Mouse (Mus musculus) embryo, embryonic 10.5 days (tissue): ENCODE results near the gene Adap2.
"Not testable (repeated sequence)": the region's sequence is repeated elsewhere in the genome, so short reads cannot be mapped to it uniquely, and the experiment has no call there.

Source experiments
- DNase-seq: peaks from one replicate; pipeline ENCODE4 v3.0.0-alpha.2; 2015; ENCODE audit warnings: low spot score

The Adap2 gene

DNA sequence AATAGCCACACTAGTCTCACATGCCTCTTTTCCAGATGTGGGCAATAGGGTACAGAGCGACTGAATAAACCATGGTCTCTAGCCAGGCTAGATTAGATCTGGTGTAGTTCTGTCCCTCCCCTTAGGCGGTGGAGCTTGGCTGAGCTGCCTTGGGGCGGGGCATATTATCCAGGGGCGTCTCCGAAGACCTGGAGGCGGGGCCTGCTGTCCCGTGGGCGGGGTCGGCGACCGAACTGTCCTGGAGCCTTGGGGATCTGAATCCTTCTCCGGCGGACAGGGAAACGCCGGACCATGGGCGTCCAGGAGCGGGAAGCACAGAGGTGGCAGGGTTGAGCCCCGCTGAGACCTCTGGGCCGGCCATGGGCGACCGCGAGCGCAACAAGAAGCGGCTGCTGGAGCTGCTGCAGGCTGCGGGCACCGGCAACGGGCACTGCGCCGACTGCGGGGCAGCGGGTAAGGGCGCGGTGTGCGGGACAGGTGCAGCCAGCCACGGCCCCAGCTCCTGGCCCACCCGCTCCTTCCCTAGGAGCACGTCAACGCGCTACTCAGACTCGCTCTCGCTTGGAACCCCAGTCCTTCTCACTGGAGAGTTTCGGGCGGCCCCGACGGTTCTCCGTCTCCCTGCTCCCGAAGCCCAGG lies at the start of gene Adap2:
Adap2 (plus strand) TSS at position 249 of the 639 bp plus-strand sequence.
- DNase-seq = peak; percentile 88

GRCm38 (mm10) chr11:80104407-80104806 lies 49.5 kb upstream of the Adap2 start:
- no peak for DNase-seq

GRCm38 (mm10) chr11:80116411-80116810 lies 37.5 kb upstream of the Adap2 start:
- no peak for DNase-seq

DNA sequence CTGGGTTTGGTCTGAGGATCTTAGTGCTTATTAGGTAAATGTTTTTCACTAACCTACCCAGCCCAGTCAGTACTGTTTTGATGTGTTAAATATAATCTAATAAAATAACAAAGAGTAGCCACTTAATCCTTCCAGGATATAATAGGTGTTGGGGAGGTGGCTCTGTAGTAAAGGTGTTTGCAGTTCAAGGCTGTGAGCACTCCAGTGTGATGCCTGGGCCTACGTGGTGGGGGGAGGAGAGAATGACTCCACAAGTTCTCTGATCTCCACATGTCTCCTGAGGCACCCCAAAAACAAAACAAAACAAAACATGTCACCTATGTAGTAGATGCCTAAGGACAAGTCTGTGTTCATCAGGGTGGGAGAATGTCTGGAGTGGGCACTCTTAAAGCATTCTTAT lies 21.9 kb upstream of the Adap2 start:
- DNase-seq = no peak

- DNase-seq = no peak
These were observed 19.2 kb upstream of the Adap2 start for GRCm38 (mm10) chr11:80134744-80135143.

GRCm38 (mm10) chr11:80135954-80136683 lies 17.8 kb upstream of the Adap2 start:
- DNase-seq = no peak

GRCm38 (mm10) chr11:80136786-80137185 lies 17.1 kb upstream of the Adap2 start:
- DNase-seq = no peak

DNA sequence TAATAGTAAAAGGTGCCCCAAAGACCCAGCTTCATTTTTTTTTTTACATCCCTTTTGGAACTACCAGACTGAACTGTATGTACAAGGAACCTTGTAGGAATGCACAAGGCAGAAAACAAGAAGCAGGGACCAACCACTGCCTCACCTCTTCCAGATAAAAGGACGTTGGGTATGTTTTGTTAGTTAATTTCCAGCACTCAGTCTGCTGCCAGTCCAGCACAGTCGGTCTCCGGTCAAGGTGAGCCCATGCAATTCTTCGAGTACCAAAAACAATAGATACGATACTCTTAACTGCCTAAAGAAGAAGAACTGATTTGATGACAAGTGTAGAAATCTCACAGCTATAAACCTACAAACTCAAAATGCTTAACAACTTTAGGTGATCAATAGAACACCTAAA lies 16.1 kb upstream of the Adap2 start:
- no peak for DNase-seq

DNA sequence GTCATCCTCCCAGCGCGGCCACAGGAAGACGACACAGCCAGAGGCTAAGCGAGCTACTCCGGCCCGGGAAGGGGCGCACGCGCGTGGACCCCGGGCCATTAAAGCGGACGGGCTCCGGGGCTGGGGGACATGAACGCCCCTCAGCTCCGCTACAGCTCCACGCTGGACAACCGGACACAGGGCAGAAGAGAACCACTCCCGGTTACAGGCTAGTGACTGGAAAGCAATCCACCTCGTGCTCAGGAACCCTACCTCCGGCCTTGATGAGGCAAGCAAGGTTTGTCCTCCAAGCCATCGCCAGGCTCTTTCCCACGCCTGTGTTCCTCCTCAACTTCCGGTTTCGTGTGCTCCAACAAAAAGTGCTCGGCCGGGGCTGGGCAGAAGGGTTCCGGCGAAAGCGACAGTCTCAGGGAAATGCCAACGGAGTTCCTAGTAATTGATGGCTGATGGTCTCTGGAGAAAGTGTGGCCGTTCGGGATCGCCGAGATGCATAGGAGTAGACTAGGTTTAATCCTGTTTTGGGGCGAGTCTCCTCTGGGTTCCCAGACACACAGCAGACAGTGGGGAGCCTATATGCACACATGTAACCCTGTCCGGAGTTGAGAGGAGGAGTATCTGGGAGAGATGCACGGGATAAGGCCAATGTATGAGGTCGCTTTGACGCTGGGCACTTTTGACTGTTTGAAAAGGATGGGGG lies 11.9 kb upstream of the Adap2 start, which contains the start of gene Tefm:
Tefm (minus strand) TSS at position 351 of the 697 bp plus-strand sequence.
- DNase-seq = peak; percentile 95

- no peak for DNase-seq
These were observed 11.0 kb upstream of the Adap2 start for GRCm38 (mm10) chr11:80142872-80143271.

GRCm38 (mm10) chr11:80145787-80146275 lies 8.1 kb upstream of the Adap2 start:
- DNase-seq = no peak

GRCm38 (mm10) chr11:80147748-80148147 lies 6.2 kb upstream of the Adap2 start:
- DNase-seq = no peak

- peak; percentile 6 for DNase-seq
These were observed 5.6 kb upstream of the Adap2 start for GRCm38 (mm10) chr11:80148313-80148712.

- DNase-seq = not testable (repeated sequence)
These were observed 4.9 kb upstream of the Adap2 start for GRCm38 (mm10) chr11:80148974-80149373.

DNA sequence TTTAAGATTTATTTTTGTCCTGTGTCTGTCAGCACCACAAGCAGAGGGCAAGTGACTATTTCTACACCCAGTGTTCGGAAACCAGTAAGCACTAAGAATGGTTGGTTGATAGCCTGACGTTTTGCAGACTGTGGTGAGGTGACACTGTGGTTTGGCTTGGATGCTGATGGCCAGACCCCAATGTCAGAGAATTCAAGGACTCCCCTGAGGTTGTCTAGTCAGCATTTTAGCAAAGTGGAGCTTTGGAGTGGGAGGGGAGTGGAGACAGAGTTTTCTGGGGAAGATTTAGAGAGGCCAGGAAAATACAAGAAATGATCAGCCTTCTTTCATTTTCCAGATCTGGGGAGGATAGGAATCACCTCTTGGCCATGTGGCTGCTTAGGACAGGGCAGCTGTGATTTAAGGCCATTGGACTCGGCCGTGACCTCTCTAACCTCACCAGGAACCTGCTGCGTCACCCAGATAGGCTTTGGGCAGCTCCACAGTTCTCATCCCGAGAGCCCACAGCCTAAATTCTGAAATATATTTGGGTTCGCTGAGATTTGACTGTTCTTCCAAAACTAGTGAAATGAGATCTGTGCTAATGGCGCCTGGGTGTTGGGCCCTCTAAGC lies 4.4 kb upstream of the Adap2 start:
- no peak for DNase-seq

GRCm38 (mm10) chr11:80150566-80150965 lies 3.3 kb upstream of the Adap2 start:
- DNase-seq = no peak

DNA sequence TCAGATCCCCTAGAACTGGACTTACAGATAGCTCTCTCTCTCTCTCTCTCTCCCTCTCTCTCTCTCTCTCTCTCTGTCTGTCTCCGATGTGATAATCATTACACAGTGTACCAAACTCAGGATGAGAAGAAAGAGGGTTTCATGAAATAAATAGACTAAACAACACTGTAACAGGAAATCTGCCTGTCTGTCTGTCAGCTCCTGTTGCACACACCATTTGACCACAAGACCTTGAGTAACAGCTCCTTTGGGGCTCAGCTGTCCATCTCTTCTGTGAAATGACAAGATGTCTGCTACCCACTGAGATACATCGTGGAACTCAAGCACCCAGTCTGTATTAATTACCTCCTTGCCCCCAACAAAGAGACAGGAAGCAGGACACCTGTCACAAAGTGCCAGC lies 2.4 kb upstream of the Adap2 start:
- DNase-seq = no peak

DNA sequence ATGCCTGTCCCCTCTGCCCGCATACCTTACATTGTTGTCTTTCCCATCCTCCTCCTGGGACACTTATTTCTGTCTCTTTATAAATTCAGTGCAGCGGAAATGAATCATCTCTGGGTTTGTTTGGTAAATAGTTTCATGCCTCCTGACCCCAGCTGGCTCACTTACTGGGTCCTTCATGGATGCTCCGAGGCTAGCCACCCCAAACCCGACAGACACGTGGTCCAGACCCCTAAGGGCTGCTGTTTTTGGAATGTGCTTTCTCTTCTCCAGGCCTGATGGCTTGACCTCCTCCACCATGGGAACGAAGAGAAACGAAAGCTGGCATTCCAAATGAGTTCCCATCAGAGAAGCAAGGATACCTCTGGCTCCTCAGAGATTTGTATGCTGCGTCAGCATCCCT lies 1.5 kb upstream of the Adap2 start:
- DNase-seq = no peak

- no peak for DNase-seq
These were observed 596 bp downstream of the Adap2 start for GRCm38 (mm10) chr11:80154501-80154900.

- no peak for DNase-seq
These were observed 1.6 kb downstream of the Adap2 start for GRCm38 (mm10) chr11:80155541-80155940.

- no peak for DNase-seq
These were observed 2.1 kb downstream of the Adap2 start for GRCm38 (mm10) chr11:80155961-80156360.

DNA sequence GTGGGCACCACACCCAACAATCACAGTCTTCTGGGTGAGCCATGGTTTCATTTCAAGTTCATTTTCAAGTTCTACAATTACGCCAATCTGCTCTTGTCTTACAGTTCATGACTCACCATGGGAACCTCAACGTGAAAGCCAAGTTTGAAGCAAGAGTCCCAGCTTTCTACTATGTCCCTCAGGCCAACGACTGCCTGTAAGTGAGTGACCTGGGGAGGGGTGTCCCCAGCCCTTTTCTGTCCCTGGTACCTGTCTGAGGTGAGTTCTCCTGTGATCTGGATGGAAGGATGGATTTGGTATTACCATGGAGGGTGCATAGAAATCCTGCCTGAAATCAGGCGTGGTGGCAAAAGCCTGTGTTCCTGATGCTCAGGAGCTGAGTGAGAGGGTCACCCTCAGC lies 2.9 kb downstream of the Adap2 start:
- DNase-seq = no peak
